Mouse (Mus musculus) cerebellum, postnatal 25 days (tissue): ENCODE data around the gene Gpr160.

Source experiments
- DNase-seq, 2 experiments: peaks; one replicate each; pipeline ENCODE4 v3.0.0; 2021; ENCODE audit warnings: mixed read lengths in 2 of 2

Gpr160 gene

GRCm38 (mm10) chr3:30917160-30917559 lies 61.4 kb downstream of the Gpr160 start:
- no peak for DNase-seq

GRCm38 (mm10) chr3:30927664-30928063 lies 71.9 kb downstream of the Gpr160 start:
- no peak for DNase-seq

- no peak for DNase-seq
Measured at GRCm38 (mm10) chr3:30929828-30930227, 74.1 kb downstream of the Gpr160 start.

GRCm38 (mm10) chr3:30934384-30934783 lies 78.6 kb downstream of the Gpr160 start:
- no peak for DNase-seq
